Mouse (Mus musculus) embryonic fibroblast, embryonic 13.5 days (primary cell): ENCODE data around the gene Chd5. TPM values are rescaled to one million over a fixed set of nuclear protein-coding genes. Genes with fewer than 3 reads are reported as not detected.

ENCODE experiments used
- H3K27ac ChIP-seq: 2 replicates; pipeline ENCODE4 v1.5.1; 2012; ENCODE audit warnings: low read length, control low read depth, inconsistent platforms; ENCODE audit not compliant: insufficient read depth
- H3K4me1 ChIP-seq: 2 replicates; pipeline ENCODE4 v1.6.1; 2011; ENCODE audit warnings: low read length; ENCODE audit not compliant: control insufficient read depth, insufficient read depth
- H3K4me3 ChIP-seq: 2 replicates; pipeline ENCODE4 v1.5.1; 2011; ENCODE audit warnings: mild to moderate bottlenecking, control low read depth, low read length; ENCODE audit not compliant: insufficient read depth
- CTCF ChIP-seq: IDR thresholded peaks from 2 replicates; pipeline ENCODE4 v1.5.1; 2011; ENCODE audit warnings: mild to moderate bottlenecking, control low read depth, low read length, moderate library complexity, borderline replicate concordance; ENCODE audit not compliant: insufficient read depth
- POLR2A ChIP-seq: IDR thresholded peaks from 2 replicates; pipeline ENCODE4 v1.6.1; 2011; ENCODE audit warnings: low read depth, mild to moderate bottlenecking, control low read depth, low read length, moderate library complexity
- polyA plus RNA-seq: library from polyadenylated mRNA; stranded (reverse); fragments of >200 nt; gene quantifications from 2 replicates; pipeline ENCODE4 v1.2.4, GENCODE M21; 2011; ENCODE audit warnings: low read depth; ENCODE audit not compliant: missing spikeins, insufficient read length

Gene Chd5
- polyA plus RNA-seq, 1 experiment: 0.56 TPM

- Histone ChIP-seq H3K4me1 (peaks cover 6% of the 10 kb centered on the region; the same call in 1 of the 2 replicates), H3K27ac (peak within 1 kb of the TSS; percentile 35), H3K4me3 (peak within 1 kb of the TSS; percentile 68)
- TF ChIP-seq POLR2A (peak; percentile 83), CTCF (no peak)
Measured at GRCm38 (mm10) chr4:152296874-152297861, 41.3 kb upstream of the Chd5 start, which contains the start of gene Icmt. Gene Icmt (plus strand): TSS chr4:152297227.

- TF ChIP-seq POLR2A (no peak), CTCF (no peak)
- Histone ChIP-seq H3K4me1 (0 out of 2 replicates have a peak, but pooled peaks cover 3% of the 10 kb centered on the region), H3K4me3 (0 out of 2 replicates have a peak overlapping the region, but pooled peaks have one; percentile 52), H3K27ac (no peak overlapping the region)
Measured at GRCm38 (mm10) chr4:152298836-152299235, 39.6 kb upstream of the Chd5 start.

GRCm38 (mm10) chr4:152300375-152300774 is 38.1 kb upstream of the Chd5 start:
- H3K27ac ChIP-seq: no peak overlapping the region
- H3K4me3 ChIP-seq: no peak overlapping the region
- 0 out of 2 replicates have a peak, but pooled peaks cover 3% of the 10 kb centered on the region for H3K4me1 ChIP-seq
- TF ChIP-seq CTCF: no peak
- TF ChIP-seq POLR2A: no peak

GRCm38 (mm10) chr4:152302012-152302411 is 36.4 kb upstream of the Chd5 start:
- no peak overlapping the region for H3K4me3 ChIP-seq
- no peak for TF ChIP-seq POLR2A
- no peak for TF ChIP-seq CTCF
- no peak overlapping the region for H3K27ac ChIP-seq
- 0 out of 2 replicates have a peak, but pooled peaks cover 3% of the 10 kb centered on the region for H3K4me1 ChIP-seq

GRCm38 (mm10) chr4:152303172-152303571 is 35.3 kb upstream of the Chd5 start:
- Histone ChIP-seq H3K27ac (no peak overlapping the region), H3K4me3 (no peak overlapping the region), H3K4me1 (0 out of 2 replicates have a peak, but pooled peaks cover 3% of the 10 kb centered on the region)
- TF ChIP-seq CTCF (no peak), POLR2A (no peak)

GRCm38 (mm10) chr4:152304685-152305084 is 33.8 kb upstream of the Chd5 start:
- TF ChIP-seq POLR2A (no peak), CTCF (no peak)
- Histone ChIP-seq H3K4me3 (no peak overlapping the region), H3K27ac (no peak overlapping the region), H3K4me1 (no peaks in the 10 kb centered on the region)

- H3K27ac ChIP-seq: no peak overlapping the region
- H3K4me3 ChIP-seq: no peak overlapping the region
- TF ChIP-seq CTCF (no peak), POLR2A (no peak)
- no peaks in the 10 kb centered on the region for H3K4me1 ChIP-seq
Measured at GRCm38 (mm10) chr4:152305991-152306390, 32.5 kb upstream of the Chd5 start.

- no peak overlapping the region for H3K4me3 ChIP-seq
- TF ChIP-seq POLR2A: no peak
- TF ChIP-seq CTCF: no peak
- no peaks in the 10 kb centered on the region for H3K4me1 ChIP-seq
- no peak overlapping the region for H3K27ac ChIP-seq
Measured at GRCm38 (mm10) chr4:152307542-152307941, 30.9 kb upstream of the Chd5 start.

- Histone ChIP-seq H3K27ac (no peak overlapping the region), H3K4me1 (no peaks in the 10 kb centered on the region), H3K4me3 (no peak overlapping the region)
- TF ChIP-seq CTCF (no peak), POLR2A (no peak)
Measured at GRCm38 (mm10) chr4:152312186-152312585, 26.3 kb upstream of the Chd5 start.

GRCm38 (mm10) chr4:152313211-152313632 is 25.2 kb upstream of the Chd5 start:
- TF ChIP-seq CTCF (no peak), POLR2A (0 out of 2 replicates have a peak, but pooled peaks have one; percentile 34)
- H3K4me1 ChIP-seq: no peaks in the 10 kb centered on the region

More at GRCm38 (mm10) chr4:152313211-152313632, 25.2 kb upstream of the Chd5 start:
- Histone ChIP-seq H3K27ac (no peak overlapping the region), H3K4me3 (peak overlapping the region; percentile 37)
